Mouse (Mus musculus): ENCODE measurements around the gene Asnsd1.
"Not testable (repeated sequence)": the region's sequence is repeated elsewhere in the genome, so short reads cannot be mapped to it uniquely, and the experiment has no call there.

Gene Asnsd1

GRCm38 (mm10) chr1:53352327-53353261, at the start of gene Asnsd1, which contains the start of the genes Asdurf and Gm28551:
TSS of gene Asnsd1 (minus strand) at chr1:53352752.
TSS of gene Asdurf (minus strand) at chr1:53352619.
TSS of gene Gm28551 (minus strand) at chr1:53352667.
- peak; percentile 96 to 97 for DNase-seq (ENCODE audit: low read depth in 1 of 2, low spot score in 2 of 2)

- not testable (repeated sequence) for DNase-seq (ENCODE audit: low read depth in 1 of 2, low spot score in 2 of 2)
Observed at GRCm38 (mm10) chr1:53393936-53394760, 41.6 kb upstream of the Asnsd1 start.

- no peak for DNase-seq (ENCODE audit: low read depth in 1 of 2, low spot score in 2 of 2)
Observed at GRCm38 (mm10) chr1:53388762-53389161, 36.2 kb upstream of the Asnsd1 start.

- DNase-seq (ENCODE audit: low read depth in 1 of 2, low spot score in 2 of 2), result no peak
Observed at GRCm38 (mm10) chr1:53384085-53384688, 31.6 kb upstream of the Asnsd1 start.

GRCm38 (mm10) chr1:53377731-53378130, 25.2 kb upstream of the Asnsd1 start:
- no peak for DNase-seq (ENCODE audit: low read depth in 1 of 2, low spot score in 2 of 2)

- not testable (repeated sequence) for DNase-seq (ENCODE audit: low read depth in 1 of 2, low spot score in 2 of 2)
Observed at GRCm38 (mm10) chr1:53375965-53376364, 23.4 kb upstream of the Asnsd1 start.

GRCm38 (mm10) chr1:53358988-53359387, 6.4 kb upstream of the Asnsd1 start:
- no peak for DNase-seq (ENCODE audit: low read depth in 1 of 2, low spot score in 2 of 2)

GRCm38 (mm10) chr1:53341071-53341470, 11.5 kb downstream of the Asnsd1 start:
- no peak for DNase-seq (ENCODE audit: low read depth in 1 of 2, low spot score in 2 of 2)

- not testable (repeated sequence) for DNase-seq (ENCODE audit: low read depth in 1 of 2, low spot score in 2 of 2)
Observed at GRCm38 (mm10) chr1:53337403-53337802, 15.1 kb downstream of the Asnsd1 start.

GRCm38 (mm10) chr1:53335465-53335864, 17.1 kb downstream of the Asnsd1 start:
- no peak for DNase-seq (ENCODE audit: low read depth in 1 of 2, low spot score in 2 of 2)

GRCm38 (mm10) chr1:53333527-53333926, 19.0 kb downstream of the Asnsd1 start:
- not testable (repeated sequence) for DNase-seq (ENCODE audit: low read depth in 1 of 2, low spot score in 2 of 2)

- DNase-seq (ENCODE audit: low read depth in 1 of 2, low spot score in 2 of 2), result no peak
Observed at GRCm38 (mm10) chr1:53324827-53325494, 27.6 kb downstream of the Asnsd1 start.

GRCm38 (mm10) chr1:53324277-53324676, 28.3 kb downstream of the Asnsd1 start:
- no peak for DNase-seq (ENCODE audit: low read depth in 1 of 2, low spot score in 2 of 2)

- DNase-seq (ENCODE audit: low read depth in 1 of 2, low spot score in 2 of 2), result no peak
Observed at GRCm38 (mm10) chr1:53323254-53323653, 29.3 kb downstream of the Asnsd1 start.

- DNase-seq (ENCODE audit: low read depth in 1 of 2, low spot score in 2 of 2), result no peak
Observed at GRCm38 (mm10) chr1:53321662-53322344, 30.7 kb downstream of the Asnsd1 start.

- DNase-seq (ENCODE audit: low read depth in 1 of 2, low spot score in 2 of 2), result peak; percentile 14 to 59
Observed at GRCm38 (mm10) chr1:53312989-53313967, 39.3 kb downstream of the Asnsd1 start, which contains the start of gene Osgepl1. TSS of gene Osgepl1 (plus strand) at chr1:53313624.

- DNase-seq (ENCODE audit: low read depth in 1 of 2, low spot score in 2 of 2), result no peak
Observed at GRCm38 (mm10) chr1:53300506-53300905, 52.0 kb downstream of the Asnsd1 start.

GRCm38 (mm10) chr1:53296581-53297383, 55.8 kb downstream of the Asnsd1 start, which contains the start of the genes Pms1, Ormdl1 and Gm28778:
TSS of gene Pms1 (minus strand) at chr1:53297018.
TSS of gene Ormdl1 (plus strand) at chr1:53297095.
TSS of gene Gm28778 (plus strand) at chr1:53297111.
- DNase-seq (ENCODE audit: low read depth in 1 of 2, low spot score in 2 of 2), result peak; percentile 74 to 82

Measured in monocyte, adult 2 months (primary cell).